Mouse (Mus musculus): ENCODE data around the gene Pnp. TPM values are rescaled to one million over a fixed set of nuclear protein-coding genes. Genes with fewer than 3 reads are reported as not detected.

Pnp gene
- 100 to 1,000 TPM in 1 of 2 experiments, 10 to 100 TPM in 1; 77.0 to 104 TPM for total RNA-seq (2023)

DNA sequence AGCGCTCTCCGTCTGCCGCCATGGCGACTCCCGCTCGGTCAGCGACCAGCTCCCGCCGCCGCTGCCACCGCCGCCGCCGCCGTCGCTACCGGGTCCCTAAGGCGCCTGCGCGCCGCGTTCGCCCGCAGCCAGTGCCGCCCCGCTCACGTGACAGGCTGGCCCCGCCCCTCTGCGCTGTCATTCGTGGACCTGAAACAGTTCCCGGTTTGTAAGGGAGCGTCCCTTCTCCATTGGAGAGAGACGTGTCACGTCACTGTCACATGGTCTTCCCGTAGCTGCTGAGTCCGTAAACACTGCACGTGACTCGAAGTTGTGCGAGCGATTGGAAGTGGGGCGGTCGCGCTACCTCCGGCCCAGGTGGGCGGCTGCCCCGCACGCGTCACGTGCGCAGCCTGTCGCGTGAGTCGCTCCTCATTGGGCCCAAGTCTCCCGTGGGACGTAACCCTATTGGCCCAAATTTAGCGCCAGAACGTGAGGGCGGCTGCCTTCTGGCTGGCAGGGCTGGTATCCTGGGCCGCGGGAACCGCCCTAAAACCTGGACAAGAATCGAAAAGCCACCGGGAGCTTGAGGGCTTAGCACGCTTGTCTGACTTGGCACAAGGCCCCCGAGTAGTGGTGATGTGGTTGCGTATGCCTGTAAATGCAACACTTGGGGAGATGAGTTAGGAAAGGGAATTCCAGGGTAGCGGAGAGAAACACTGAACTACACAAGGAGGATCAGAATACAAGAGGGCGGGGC is at the start of gene Pnp, which contains the start of gene Pip4p1:
TSS of gene Pnp (plus strand) at position 329 of the 739 bp plus-strand sequence.
TSS of gene Pip4p1 (minus strand) at position 103 of the 739 bp plus-strand sequence.

DNA sequence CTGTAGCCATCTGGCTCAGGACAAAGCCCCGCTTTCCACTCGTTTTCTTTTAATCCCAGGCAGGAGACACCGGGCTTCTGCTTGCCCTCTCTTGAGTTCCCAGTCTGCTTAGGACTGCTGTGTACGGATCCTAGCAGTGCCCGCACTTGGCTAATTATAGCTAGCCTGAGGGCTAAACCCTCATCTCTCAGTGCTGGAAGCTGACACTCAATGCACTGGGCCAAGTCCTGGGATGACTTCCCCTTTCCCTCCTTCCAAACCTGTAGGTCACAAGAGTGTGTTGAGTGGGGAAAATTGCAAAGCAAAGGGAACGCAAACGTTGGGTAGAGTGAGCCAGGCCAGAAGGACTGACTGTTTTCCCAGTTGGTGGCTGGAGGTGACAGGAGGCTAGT is 33.5 kb upstream of the Pnp start, which contains the start of gene Klhl33:
TSS of gene Klhl33 (minus strand) at position 134 of the 392 bp plus-strand sequence.

DNA sequence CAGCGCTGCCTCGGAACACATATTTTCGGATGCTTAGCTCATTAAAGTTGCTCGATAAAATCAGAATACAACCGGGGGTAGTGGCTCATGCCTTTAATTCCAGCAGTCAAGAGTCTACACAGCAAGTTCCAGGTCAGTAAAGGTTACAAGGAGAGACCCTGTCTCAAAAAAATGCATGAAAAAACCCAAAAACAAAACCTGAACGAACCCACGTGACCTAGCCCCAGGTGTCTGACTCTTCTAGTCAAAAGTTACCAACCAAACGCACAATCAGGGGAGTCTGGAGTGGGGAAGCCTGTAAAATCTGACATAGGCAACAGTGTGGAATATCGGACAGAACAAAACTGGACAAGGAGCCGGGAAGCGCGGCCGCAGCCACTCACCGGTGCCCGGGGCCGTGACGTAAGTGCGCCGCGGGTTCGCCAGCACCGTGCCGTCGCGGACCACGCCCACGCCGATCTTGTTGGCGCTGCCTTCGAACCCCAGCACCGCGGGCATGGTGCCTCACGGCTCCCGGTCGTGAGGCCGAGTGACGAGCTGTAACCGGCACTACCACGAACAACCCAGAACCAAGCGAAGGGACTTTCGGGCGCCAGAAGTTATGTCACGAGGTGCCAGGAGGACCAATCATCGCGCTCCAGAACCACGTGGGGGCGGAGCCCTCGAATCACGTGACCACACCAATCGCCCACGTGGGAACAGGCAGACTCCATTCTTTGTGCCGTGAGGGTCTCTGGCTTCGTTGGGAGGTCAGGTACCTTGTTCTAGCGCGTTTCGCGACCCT is 6.4 kb upstream of the Pnp start, which contains the start of the genes Osgep and Apex1:
TSS of gene Osgep (minus strand) at position 613 of the 784 bp plus-strand sequence.
TSS of gene Apex1 (plus strand) at position 688 of the 784 bp plus-strand sequence.

DNA sequence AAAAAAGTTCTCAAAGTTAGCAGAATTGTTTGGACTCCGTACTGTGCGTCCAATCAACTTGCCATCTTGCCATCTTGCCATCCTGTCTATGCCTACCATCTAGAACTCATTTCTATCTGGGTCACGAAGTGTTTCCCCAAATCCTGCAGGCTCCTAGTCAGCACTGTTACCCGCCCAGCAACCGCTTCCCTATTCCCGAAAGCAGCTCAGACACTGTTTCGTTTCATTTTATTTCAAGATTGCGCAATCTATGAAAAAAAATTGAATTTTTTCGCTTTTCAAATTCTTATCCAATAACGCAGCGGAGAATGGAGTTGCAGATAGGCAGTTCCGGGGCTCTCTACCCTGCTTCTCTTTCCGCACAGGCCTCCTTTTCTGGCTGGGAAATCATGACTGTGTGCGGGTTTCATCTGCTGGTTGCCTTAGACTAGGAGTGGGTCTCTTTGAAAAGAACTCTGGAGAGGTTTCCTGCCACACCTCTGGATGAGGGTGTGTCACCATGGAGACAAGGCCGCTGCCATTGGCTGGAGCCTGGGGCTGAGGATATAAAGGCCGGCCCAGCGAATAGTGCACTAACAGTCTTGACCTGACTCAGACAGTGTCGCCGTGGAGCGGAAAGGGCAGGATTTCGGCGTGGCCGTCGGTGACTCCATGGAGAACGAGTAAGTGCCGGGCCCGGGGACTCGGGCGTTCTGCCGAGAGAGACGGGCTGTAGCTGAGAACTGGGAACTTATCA is 13.2 kb downstream of the Pnp start, which contains the start of gene Gm49342:
TSS of gene Gm49342 (plus strand) at position 586 of the 736 bp plus-strand sequence.

DNA sequence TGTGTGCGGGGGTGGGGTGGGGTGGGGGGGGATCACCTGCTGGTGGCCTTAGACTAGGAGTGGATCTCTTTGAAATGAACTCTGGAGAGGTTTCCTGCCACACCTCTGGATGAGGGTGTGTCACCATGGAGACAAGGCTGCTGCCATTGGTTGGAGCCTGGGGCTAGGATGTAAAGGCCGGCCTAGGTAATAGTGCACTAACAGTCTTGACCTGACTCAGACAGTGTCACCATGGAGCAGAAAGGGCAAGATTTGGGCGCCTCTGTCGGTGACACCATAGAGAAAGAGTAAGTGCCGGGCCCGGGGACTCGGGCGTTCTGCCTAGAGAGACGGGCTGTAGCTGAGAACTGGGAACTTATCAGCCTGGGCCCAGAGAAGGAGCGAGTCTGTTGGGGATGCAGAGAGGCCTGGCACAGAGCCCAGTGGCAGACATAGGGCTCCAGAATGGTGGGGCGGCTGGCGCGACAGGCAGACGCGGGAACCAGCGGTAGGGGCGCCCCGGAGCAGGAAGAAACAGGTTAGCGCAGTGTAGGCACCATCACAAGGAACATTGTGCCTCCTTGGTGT is 25.1 kb downstream of the Pnp start, which contains the start of gene Pnp2:
TSS of gene Pnp2 (plus strand) at position 51 of the 567 bp plus-strand sequence.

DNA sequence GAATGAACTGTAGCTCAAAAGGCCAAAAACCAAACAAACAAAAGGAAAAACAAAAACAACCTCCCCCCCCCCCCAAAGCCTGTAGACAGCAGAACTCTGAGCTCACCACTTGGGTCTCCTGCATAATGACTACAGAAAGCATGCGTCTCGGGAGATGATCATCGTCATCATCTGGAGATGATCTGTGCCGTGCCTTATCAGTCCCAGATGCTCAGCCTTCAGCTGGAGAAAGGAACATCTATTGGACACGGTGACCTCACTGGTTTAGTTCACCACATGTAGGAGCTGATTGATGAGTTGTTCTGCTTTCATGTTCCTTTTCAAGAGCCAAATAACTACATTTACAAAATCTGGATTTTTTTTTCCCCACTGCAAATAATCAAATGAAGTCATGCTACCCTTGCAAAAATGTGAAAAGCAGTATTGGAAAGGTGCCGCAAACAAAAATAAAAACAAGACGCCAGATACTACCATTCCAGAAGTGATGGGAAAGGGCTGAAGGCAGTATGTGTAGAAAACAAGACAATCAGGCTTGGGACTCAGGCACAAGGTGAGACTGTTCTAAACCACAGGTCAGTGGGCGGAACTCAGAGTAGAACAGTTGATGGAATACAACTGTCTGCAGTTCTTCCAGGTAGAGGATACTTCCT is 76.4 kb downstream of the Pnp start, which contains the start of gene Rnase10:
TSS of gene Rnase10 (plus strand) at position 600 of the 650 bp plus-strand sequence.

Other genes starting within 250 kb of the Pnp start
- not detected for gene Olfr747, start 237.9 kb upstream of the Pnp start, total RNA-seq (2023)
- gene Olfr748, start 223.7 kb upstream of the Pnp start, total RNA-seq (2023) = not detected
- gene Olfr749, start 186.0 kb upstream of the Pnp start, total RNA-seq (2023) = not detected
- 10 to 100 TPM; 27.2 to 32.8 TPM for gene Ttc5, start 145.6 kb upstream of the Pnp start, total RNA-seq (2023)
- gene Ccnb1ip1, start 123.3 kb upstream of the Pnp start, total RNA-seq (2023) = under 1 TPM in 1 of 2 experiments, not detected in 1; 0.26 TPM
- 10 to 100 TPM; 24.4 to 28.5 TPM for gene Parp2, start 123.2 kb upstream of the Pnp start, total RNA-seq (2023)
- gene Tep1, start 60.5 kb upstream of the Pnp start, total RNA-seq (2023) = 10 to 100 TPM; 49.5 to 58.5 TPM
- gene Klhl33, start 33.6 kb upstream of the Pnp start, total RNA-seq (2023) = under 1 TPM; 0.13 to 0.33 TPM
- gene Osgep, start 6.2 kb upstream of the Pnp start, total RNA-seq (2023) = 10 to 100 TPM; 22.8 to 27.0 TPM
- gene Apex1, start 6.1 kb upstream of the Pnp start, total RNA-seq (2023) = 10 to 100 TPM; 16.0 to 20.1 TPM
- gene Pip4p1, start 226 bp upstream of the Pnp start, total RNA-seq (2023) = 10 to 100 TPM; 53.6 to 56.3 TPM
- gene Gm49342, start 13.4 kb downstream of the Pnp start, total RNA-seq (2023) = 10 to 100 TPM; 91.1 to 96.2 TPM
- gene Pnp2, start 24.9 kb downstream of the Pnp start, total RNA-seq (2023) = 10 to 100 TPM in 1 of 2 experiments, 1 to 10 TPM in 1; 9.1 to 11.8 TPM
- gene Rnase10, start 76.7 kb downstream of the Pnp start, total RNA-seq (2023) = not detected
- not detected for gene Rnase9, start 110.8 kb downstream of the Pnp start, total RNA-seq (2023)
- gene Rnase11, start 119.1 kb downstream of the Pnp start, total RNA-seq (2023) = not detected
- gene Rnase12, start 126.6 kb downstream of the Pnp start, total RNA-seq (2023) = 1 to 10 TPM; 1.7 to 2.0 TPM
- gene Olfr750, start 143.4 kb downstream of the Pnp start, total RNA-seq (2023) = not detected
- gene Rnase4, start 160.0 kb downstream of the Pnp start, total RNA-seq (2023) = 1 to 10 TPM; 5.1 to 5.8 TPM
- 1 to 10 TPM; 3.5 to 5.6 TPM for gene Ang, start 160.1 kb downstream of the Pnp start, total RNA-seq (2023)
- not detected for gene Eddm3b, start 183.3 kb downstream of the Pnp start, total RNA-seq (2023)
- 10 to 100 TPM; 42.5 to 44.9 TPM for gene Rnase6, start 192.8 kb downstream of the Pnp start, total RNA-seq (2023)
- not detected for gene Rnase1, start 215.7 kb downstream of the Pnp start, total RNA-seq (2023)
- 1 to 10 TPM; 2.5 to 2.7 TPM for gene Rnase2b, start 231.2 kb downstream of the Pnp start, total RNA-seq (2023)

All from neutrophil, adult 83 days (primary cell).